Mouse (Mus musculus) bone marrow, adult 2 months (tissue): ENCODE results near the gene Faap20.

Source experiments
- CTCF ChIP-seq: fragments of 200-500 bp; IDR thresholded peaks from 2 replicates; pipeline ENCODE4 v1.5.1; 2011; ENCODE audit warnings: low read length, control low read depth; ENCODE audit not compliant: control insufficient read depth, insufficient read depth
- POLR2A ChIP-seq: fragments of 200-500 bp; IDR thresholded peaks from 2 replicates; pipeline ENCODE4 v1.6.1; 2011; ENCODE audit warnings: low read depth, mild to moderate bottlenecking, control low read depth, low read length, borderline replicate concordance; ENCODE audit not compliant: control insufficient read depth

DNA sequence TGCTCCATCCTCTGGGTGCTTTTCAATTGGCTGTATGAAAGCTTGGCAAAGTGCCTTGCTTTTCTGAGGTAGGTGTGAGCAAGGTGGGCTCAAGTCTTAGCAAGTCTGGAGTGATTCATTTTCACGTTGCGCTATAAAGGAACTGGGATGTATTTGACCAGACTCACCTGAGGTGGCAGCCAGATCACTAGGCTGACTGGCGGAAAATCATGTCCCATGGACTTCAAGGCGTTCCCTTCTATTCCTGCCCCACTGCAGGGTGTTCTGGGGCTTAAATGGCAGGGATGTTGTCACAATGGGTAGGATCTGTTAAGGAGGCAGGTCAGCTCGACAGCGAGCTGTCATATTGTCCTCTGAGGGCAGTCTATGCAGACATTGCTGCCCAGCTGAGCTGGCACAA lies 2.7 kb downstream of the Faap20 start:
- TF ChIP-seq POLR2A, result no peak
- TF ChIP-seq CTCF, result no peak
